Mouse (Mus musculus): ENCODE measurements around the gene Epx. TPM values are rescaled to one million over a fixed set of nuclear protein-coding genes. Genes with fewer than 3 reads are reported as not detected.

Gene Epx
- total RNA-seq, 4 experiments from 2014 or later, result not detected

DNA sequence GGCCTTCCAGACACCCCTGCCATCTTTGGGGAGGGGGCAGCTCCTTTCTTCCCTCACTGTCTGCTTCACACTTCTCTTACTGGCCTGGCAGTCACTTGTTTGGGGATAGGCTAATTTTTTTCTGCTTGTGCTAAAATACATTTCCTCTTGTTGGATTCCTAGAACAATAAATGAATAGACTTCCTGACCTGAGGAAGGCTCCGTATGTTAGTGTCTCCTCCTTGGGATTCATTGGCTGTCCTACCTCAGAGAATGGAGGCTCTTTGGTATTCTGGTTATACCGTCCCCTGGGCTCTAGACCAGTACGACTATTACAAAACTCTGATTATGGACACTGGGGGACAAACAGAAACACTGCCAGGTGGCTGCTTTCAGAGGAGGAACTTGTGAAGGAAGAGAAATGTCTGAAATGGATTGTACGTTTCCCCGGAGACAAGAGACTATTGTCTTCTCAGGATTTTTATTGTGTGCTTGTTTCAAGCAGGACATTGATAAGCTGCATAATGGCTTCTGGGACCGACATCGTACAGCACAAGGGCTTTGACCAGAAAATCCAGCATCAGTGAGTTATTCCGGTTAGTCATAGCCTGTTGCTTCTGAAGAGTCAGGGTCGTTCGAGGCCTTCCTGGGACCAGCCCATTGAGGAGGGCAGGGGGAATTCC is 47.0 kb downstream of the Epx start, which contains the start of gene Lpo:
Lpo (minus strand) TSS at position 51 of the 662 bp plus-strand sequence.
- DNase-seq, result no peak

- no peak for DNase-seq
These were observed 53.8 kb downstream of the Epx start for GRCm38 (mm10) chr11:87821502-87821901.

DNA sequence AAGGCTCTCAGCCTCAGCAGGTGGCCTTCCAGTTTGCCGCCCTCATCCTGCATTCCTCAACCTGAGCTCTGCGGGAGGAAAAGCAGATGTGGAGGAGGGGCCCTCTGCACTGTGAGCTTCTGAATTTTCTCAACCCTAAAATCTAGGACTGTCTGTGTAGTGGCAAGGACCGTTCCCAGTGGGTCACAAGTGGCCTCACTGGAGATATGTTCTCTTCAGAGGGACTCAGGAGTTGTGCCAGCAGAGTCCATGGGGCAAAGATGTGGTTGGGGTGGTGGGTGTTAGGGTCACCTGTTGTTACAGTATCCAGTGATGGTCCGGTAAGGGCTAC is 57.9 kb downstream of the Epx start:
- DNase-seq, result no peak

DNA sequence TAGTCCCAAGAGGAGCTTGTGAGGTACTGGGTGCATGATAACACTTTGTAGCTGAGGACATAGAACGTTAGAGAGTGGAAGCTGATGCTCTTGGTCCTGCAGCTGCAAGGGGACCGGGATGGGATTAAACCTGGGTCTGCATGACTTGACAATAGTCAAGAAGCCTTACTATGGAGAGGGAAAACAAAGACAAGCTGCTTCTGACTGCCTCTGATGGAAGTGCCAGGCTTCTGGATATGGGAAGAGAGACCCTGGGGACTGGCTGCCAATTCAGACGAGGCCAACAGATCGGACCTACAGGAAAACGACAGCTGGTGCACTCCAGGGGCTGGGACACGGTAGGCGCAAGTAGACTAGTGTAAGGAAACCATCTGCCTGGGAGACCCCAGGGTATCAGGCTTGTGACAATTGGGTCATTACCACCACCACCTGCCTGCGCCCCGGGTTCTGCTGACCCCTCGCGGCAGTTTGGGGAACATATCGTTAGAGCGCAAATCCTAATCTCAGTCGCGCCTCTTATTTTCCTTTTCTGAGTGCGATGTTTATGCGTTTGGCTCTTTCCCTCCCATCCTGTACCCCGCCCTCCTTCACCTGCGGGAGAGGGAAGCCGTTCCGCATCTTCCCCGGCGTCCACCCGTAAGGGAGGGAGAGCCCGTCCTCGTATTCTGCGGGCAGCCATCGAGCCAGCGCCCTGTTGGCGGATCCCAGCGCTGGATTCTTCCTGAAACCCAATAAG is 58.5 kb downstream of the Epx start:
- no peak for DNase-seq

DNA sequence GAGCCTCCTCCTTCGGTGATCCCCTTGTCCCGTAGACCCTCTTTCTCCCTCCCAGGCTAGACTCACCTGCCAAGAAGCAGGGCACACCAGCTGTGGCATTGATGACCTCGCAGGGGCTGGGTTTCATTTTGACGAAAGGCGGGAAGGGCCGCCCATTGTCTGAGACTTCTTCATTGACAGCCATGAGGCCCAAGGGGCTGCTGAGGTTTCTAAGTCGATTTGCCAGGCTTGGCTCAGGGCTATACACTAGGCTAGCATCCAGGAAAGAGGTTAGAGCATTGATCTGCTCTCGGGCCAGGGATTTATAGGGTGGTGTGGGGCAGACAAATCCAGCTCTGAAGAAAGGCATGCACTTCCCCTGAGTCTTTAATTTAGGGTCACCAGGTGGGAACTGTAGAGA is 60.5 kb downstream of the Epx start:
- DNase-seq, result no peak

Other genes with a start within 250 kb of the Epx start
- gene Rnf43, start 212.8 kb downstream of the Epx start, total RNA-seq (2022), result 10 to 100 TPM in 2 of 4 experiments, 1 to 10 TPM in 2; 4.8 to 17.8 (median 10.7) TPM
- gene Supt4a, start 138.0 kb downstream of the Epx start, total RNA-seq (2022), result 10 to 100 TPM; 73.7 to 85.1 (median 84.2) TPM
- 10 to 100 TPM in 2 of 4 experiments, 1 to 10 TPM in 2; 5.9 to 32.3 (median 18.0) TPM for gene Tspoap1, start 115.0 kb downstream of the Epx start, total RNA-seq (2022)
- not detected for gene Mpo, start 82.0 kb downstream of the Epx start, total RNA-seq (2022)
- gene Lpo, start 47.2 kb downstream of the Epx start, total RNA-seq (2022), result not detected
- gene Mks1, start 22.3 kb downstream of the Epx start, total RNA-seq (2022), result 10 to 100 TPM; 11.0 to 23.7 (median 15.9) TPM
- gene Olfr462, start 16.7 kb upstream of the Epx start, total RNA-seq (2022), result not detected
- gene Olfr463, start 21.9 kb upstream of the Epx start, total RNA-seq (2022), result not detected
- gene Olfr464, start 45.4 kb upstream of the Epx start, total RNA-seq (2022), result not detected
- 100 to 1,000 TPM; 271 to 301 (median 294) TPM for gene Dynll2, start 112.0 kb upstream of the Epx start, total RNA-seq (2022)
- 100 to 1,000 TPM; 230 to 311 (median 252) TPM for gene Srsf1, start 171.8 kb upstream of the Epx start, total RNA-seq (2022)
- gene Vezf1, start 192.7 kb upstream of the Epx start, total RNA-seq (2022), result 10 to 100 TPM; 42.1 to 71.0 (median 59.4) TPM
- gene Cuedc1, start 222.5 kb upstream of the Epx start, total RNA-seq (2022), result 100 to 1,000 TPM in 2 of 4 experiments, 10 to 100 TPM in 2; 46.1 to 114 (median 84.3) TPM